In the genomic region with DNA sequence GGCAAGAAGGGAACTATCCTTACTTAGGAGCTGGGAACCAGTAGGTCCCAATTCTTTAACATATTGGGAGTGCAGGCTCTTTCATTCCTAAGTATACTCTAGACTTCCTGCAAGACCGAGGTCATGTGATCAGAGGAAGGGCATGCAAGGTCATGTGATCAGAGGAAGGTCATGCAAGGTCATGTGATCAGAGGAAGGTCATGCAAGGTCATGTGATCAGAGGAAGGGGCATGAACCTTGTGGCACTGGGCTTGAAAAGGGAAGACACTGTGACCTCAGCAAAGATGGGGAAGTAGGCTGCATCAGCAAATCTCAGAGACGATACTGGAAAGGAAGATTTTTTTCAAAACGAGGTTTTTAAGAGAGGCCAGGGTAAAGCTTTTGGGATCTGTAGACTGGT, we compare ENCODE assay signal across 20 mouse cellular contexts. TPM values are rescaled to one million over a fixed set of nuclear protein-coding genes. Genes with fewer than 3 reads are reported as not detected.
A peak's percentile ranks its signal among the peaks of the same experiment; 100 is the strongest.
DNase-seq lines count a peak whose midpoint lies in the region; ATAC-seq and TF ChIP-seq lines count a peak whose summit lies in the region.
"Had no signal": no experiment of that assay in that cellular context is flagged by ENCODE, and none has a peak within 500 bp of the region (broad histone marks: within the 10 kb centered on the region; RNA-seq: fewer than 3 reads in every experiment).

No protein-coding gene starts in this region.

- H3K27me3 ChIP-seq in spleen, adult 2 months (ENCODE audit: control insufficient read depth, insufficient read depth, low read length): no peaks in the 10 kb centered on the region
- H3K27me3 ChIP-seq in hindbrain, postnatal 0 days (ENCODE audit: insufficient read depth, low read length): no peaks in the 10 kb centered on the region
- H3K27me3 ChIP-seq: embryonic facial prominence, embryonic 15.5 days; kidney, embryonic 15.5 days; liver, embryonic 13.5 days; midbrain, embryonic 12.5 days had no signal

- intact Hi-C loops in heart, postnatal 14 days (cut with DNase I): no loop called here

- peaks cover 2% of the 10 kb centered on the region; the same call in 1 of the 2 replicates for H3K36me3 ChIP-seq in spleen, adult 2 months (ENCODE audit: control insufficient read depth, insufficient read depth, low read length)
- no peaks in the 10 kb centered on the region for H3K36me3 ChIP-seq in macrophage (ENCODE audit: inconsistent target)
- H3K36me3 ChIP-seq in hindbrain, postnatal 0 days (ENCODE audit: insufficient read depth, low read length): no peaks in the 10 kb centered on the region
- H3K36me3 ChIP-seq: embryonic facial prominence, embryonic 15.5 days; forebrain, embryonic 10.5 days; hindbrain, embryonic 10.5 days; kidney, embryonic 15.5 days; liver, embryonic 13.5 days; midbrain, embryonic 12.5 days had no signal

- no peaks in the 10 kb centered on the region for H3K9me3 ChIP-seq in hindbrain, postnatal 0 days (ENCODE audit: low read length)
- H3K9me3 ChIP-seq: embryonic facial prominence, embryonic 15.5 days; forebrain, embryonic 10.5 days; hindbrain, embryonic 10.5 days; kidney, embryonic 15.5 days; liver, embryonic 13.5 days; midbrain, embryonic 12.5 days had no signal

- peaks cover 43% of the 10 kb centered on the region; the same call in 1 of the 2 replicates for H3K79me2 ChIP-seq in macrophage (ENCODE audit: inconsistent target)

- DNase-seq in heart, adult 18-20 months: peak; percentile 32 to 36
- DNase-seq in heart, postnatal 14 days: no peak
- DNase-seq in spleen, adult 2 months (ENCODE audit: low read depth in 1 of 2, low spot score in 2 of 2): peak; percentile 41 to 61
- no peak for DNase-seq in spleen, adult 12 weeks (ENCODE audit: low spot score)
- no peak for DNase-seq in hindbrain, postnatal 0 days (ENCODE audit: low spot score)
- no peak for DNase-seq in cerebellum, adult 9-11 months
- DNase-seq: cerebellum, postnatal 10 days; embryo, embryonic 11 days; gastrocnemius, postnatal 14 days; left cerebral cortex, postnatal 4 days; liver, embryonic 13.5 days; lung, postnatal 10 days; thymus, postnatal 14 days had no signal

- WGBS in spleen, adult 2 months: 24% methylated on average over 3 of the region's 3 CpGs
- 20% methylated on average over 3 of the region's 3 CpGs for WGBS in macrophage (ENCODE audit: missing documents)
- 80% methylated on average over 3 of the region's 3 CpGs for WGBS in hindbrain, postnatal 0 days

- H3K4me2 ChIP-seq in hindbrain, postnatal 0 days (ENCODE audit: low read depth, low read length): no peak overlapping the region
- H3K4me2 ChIP-seq: embryonic facial prominence, embryonic 15.5 days; kidney, embryonic 15.5 days; liver, embryonic 13.5 days; midbrain, embryonic 12.5 days had no signal

- no peak for TF ChIP-seq CTCF in spleen, adult 2 months (IDR thresholded peaks at IDR 0.05; ENCODE audit: extremely low read depth, insufficient read depth, insufficient read length, insufficient replicate concordance)
- no peak for TF ChIP-seq CTCF in hindbrain, postnatal 0 days (IDR thresholded peaks at IDR 0.05; ENCODE audit: low read depth)

- H3K9ac ChIP-seq in hindbrain, postnatal 0 days (replicated peaks; ENCODE audit: low read length): no peak overlapping the region
- H3K9ac ChIP-seq: embryonic facial prominence, embryonic 15.5 days; kidney, embryonic 15.5 days; liver, embryonic 13.5 days; midbrain, embryonic 12.5 days had no signal

- no peak for ATAC-seq in hindbrain, postnatal 0 days
- ATAC-seq: inflammation-experienced regulatory T-cells, adult 6 months had no signal

- no peaks in the 10 kb centered on the region; the same call in none of the 2 replicates for H3K4me1 ChIP-seq in spleen, adult 2 months (ENCODE audit: control insufficient read depth, insufficient read depth, insufficient read length)
- no peaks in the 10 kb centered on the region for H3K4me1 ChIP-seq in hindbrain, postnatal 0 days (ENCODE audit: insufficient read depth, low read length)
- H3K4me1 ChIP-seq: embryonic facial prominence, embryonic 15.5 days; forebrain, embryonic 10.5 days; liver, embryonic 13.5 days; midbrain, embryonic 12.5 days had no signal

- no peak overlapping the region for H3K27ac ChIP-seq in spleen, adult 2 months (ENCODE audit: insufficient read depth, low read length)
- peak overlapping the region; percentile 70 for H3K27ac ChIP-seq in macrophage
- no peak overlapping the region for H3K27ac ChIP-seq in hindbrain, postnatal 0 days
- H3K27ac ChIP-seq: embryonic facial prominence, embryonic 15.5 days; forebrain, embryonic 10.5 days; hindbrain, embryonic 10.5 days; kidney, embryonic 15.5 days; liver, embryonic 13.5 days; midbrain, embryonic 12.5 days had no signal

- no peak overlapping the region for H3K4me3 ChIP-seq in spleen, adult 2 months (ENCODE audit: extremely low read depth, insufficient read depth, insufficient read length)
- H3K4me3 ChIP-seq in macrophage (ENCODE audit: inconsistent target): no peak overlapping the region
- H3K4me3 ChIP-seq in hindbrain, postnatal 0 days (ENCODE audit: low read length): no peak overlapping the region
- H3K4me3 ChIP-seq: embryonic facial prominence, embryonic 15.5 days; forebrain, embryonic 10.5 days; hindbrain, embryonic 10.5 days; kidney, embryonic 15.5 days; liver, embryonic 13.5 days; midbrain, embryonic 12.5 days had no signal

- TF ChIP-seq POLR2A in spleen, adult 2 months (IDR thresholded peaks at IDR 0.05; ENCODE audit: low read depth, low read length): no peak

RNA-seq across cellular contexts. Expression of a gene that starts 49.5 kb away (rescaled TPM):
- total RNA-seq in heart, adult 18-20 months (2021): 10 to 100 TPM; 11.0 to 13.3 TPM
- 10 to 100 TPM; 16.7 to 21.9 TPM for total RNA-seq in heart, postnatal 14 days (2021)
- polyA plus RNA-seq in spleen, adult 2 months (2012; rRNA removed): 16.8 and 24.1 TPM in 2 replicates
- total RNA-seq in macrophage (2018; cell fraction: chromatin; rRNA removed): 100 to 1,000 TPM in 18 of 26 experiments, 10 to 100 TPM in 8; 81.0 to 570 (median 114) TPM
- 10 to 100 TPM; 34.1 to 77.6 (median 45.2) TPM for total RNA-seq in macrophage (2018; cell fraction: cytosol; rRNA removed)
- 100 to 1,000 TPM in 9 of 26 experiments, 10 to 100 TPM in 17; 63.0 to 642 (median 88.4) TPM for total RNA-seq in macrophage (2018; cell fraction: nucleus; rRNA removed)
- 32.3 to 46.9 TPM (median 38.4 TPM) in 3 replicates for polyA plus RNA-seq in macrophage (2018)
- total RNA-seq in hindbrain, postnatal 0 days (2014; rRNA removed): 17.3 and 19.2 TPM in 2 replicates
- polyA plus RNA-seq in hindbrain, postnatal 0 days (2015; fragmentation: Nextera tagmentation; extraction: Ambion mirVana): 7.2 and 8.6 TPM in 2 replicates

Comparison
In these comparisons a context has a peak if more than half of its experiments do, and no peak if none do; other contexts are left out.
1. DNase-seq: peak in heart, adult 18-20 months (2 of 2) and spleen, adult 2 months (2 of 2); none in heart, postnatal 14 days (0 of 2), spleen, adult 12 weeks (single experiment), hindbrain, postnatal 0 days (single experiment) and cerebellum, adult 9-11 months (single experiment).